Mouse (Mus musculus) retina, embryonic 14.5 days (tissue): ENCODE data around the gene G6pc2.
A peak's percentile ranks its signal among the peaks of the same experiment; 100 is the strongest.

Experiments used
- DNase-seq: peaks from one replicate; pipeline ENCODE4 v3.0.0-alpha.2; 2015; ENCODE audit warnings: low spot score

Gene G6pc2

GRCm38 (mm10) chr2:69239315-69239714 is 28.4 kb downstream of the G6pc2 start:
- no peak for DNase-seq

- DNase-seq: no peak
These were observed 34.1 kb downstream of the G6pc2 start for GRCm38 (mm10) chr2:69244924-69245323.

DNA sequence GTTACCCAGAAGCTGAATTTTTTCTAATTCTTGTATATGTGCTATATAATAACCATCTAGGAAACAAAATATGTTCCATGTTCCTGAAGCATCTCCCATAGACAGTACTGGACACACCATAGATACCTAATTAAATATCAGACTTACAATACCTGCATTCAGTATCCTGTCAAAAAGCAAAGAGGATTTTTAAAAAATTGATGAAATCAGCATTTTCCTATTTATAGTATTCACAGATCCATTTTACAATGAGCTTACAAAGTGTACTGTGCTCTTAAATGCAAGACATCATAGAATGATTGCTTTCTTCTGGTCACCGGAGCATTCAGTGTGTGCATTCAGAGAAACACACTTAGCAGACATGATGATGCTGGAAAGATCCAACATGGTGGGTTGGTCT is 36.2 kb downstream of the G6pc2 start:
- no peak for DNase-seq

DNA sequence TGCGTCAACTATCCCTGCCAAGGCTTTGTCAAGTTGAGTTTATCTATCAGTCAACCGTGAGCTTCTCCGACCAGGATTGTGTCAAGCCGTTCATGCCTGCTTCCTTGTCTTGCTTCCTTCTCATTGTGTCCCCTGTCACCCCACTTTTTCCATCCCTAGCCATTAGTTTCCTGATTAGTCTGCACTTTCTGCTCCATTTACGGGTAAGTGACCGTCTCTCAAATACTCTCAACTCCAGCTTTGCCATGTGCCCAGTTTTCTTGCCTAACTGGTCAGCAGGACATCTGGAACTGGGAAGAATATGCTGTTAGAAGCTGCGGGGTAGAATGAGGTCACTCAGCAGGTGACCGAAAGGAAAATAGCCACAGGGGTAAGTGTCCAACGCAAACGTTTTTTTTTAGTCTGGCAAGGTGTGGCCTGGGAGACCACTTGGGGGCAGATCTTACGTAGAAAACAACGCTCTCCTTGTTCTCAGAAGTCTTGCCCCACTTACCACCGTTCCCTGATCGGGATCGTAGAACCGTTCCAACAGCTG is 37.4 kb downstream of the G6pc2 start:
- peak; percentile 72 for DNase-seq

DNA sequence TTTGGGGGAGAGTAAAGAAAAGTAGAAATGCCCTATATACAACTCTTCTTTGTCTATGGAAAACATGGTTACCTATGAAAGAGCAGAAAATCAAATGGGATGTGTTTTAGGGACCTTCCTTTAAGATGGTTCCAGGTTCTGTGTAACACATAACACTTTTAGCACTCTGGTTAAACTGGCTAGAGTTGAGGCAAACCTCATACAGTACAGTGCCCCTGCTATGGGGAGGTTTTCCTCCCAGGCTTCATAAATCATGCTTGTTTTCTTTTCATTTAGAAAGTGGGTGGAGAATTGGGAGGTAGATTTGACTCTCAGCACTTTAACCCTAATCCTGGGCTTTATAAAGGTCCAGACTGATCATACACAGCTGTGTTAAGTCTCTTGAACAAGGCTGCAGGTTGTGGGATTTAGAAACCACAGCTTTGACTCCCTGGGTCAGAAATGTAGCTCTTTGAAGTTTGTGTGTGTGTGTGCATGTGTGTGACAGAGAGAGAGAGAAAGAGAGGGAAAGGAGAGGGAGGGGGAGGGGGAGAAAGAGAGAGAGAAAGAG is 53.3 kb downstream of the G6pc2 start:
- DNase-seq: no peak

DNA sequence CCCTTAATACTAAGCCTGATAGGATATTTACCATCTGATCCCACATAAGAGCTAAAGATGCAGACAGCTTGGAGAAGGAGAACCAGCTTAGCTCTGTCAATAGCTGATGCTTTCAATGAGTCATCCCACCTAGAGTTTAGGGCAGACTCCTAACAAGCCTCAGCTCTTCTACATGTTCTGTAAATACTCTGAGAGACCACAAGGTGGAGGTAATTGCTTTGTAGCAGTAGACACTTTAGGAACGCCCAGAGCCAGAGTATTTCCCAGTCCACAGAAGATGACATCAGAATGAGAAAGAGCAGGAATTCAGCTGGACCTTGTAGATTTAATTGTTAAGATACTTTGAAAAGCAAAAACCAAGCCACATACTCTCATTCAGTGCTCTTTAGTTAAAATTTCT is 65.0 kb downstream of the G6pc2 start:
- peak; percentile 74 for DNase-seq
